Mouse (Mus musculus) embryonic facial prominence, embryonic 15.5 days (tissue): ENCODE measurements at regions not wholly inside any gene's neighbourhood (a gene's known extent, or its start where the extent isn't known, plus 50 kb on each side); places are given as distances from the start of the nearest gene placed in this dataset.
"Not testable (repeated sequence)": the region's sequence is repeated elsewhere in the genome, so short reads cannot be mapped to it uniquely, and the experiment has no call there.

Experiments used
- ATAC-seq: fragments of 200-750 bp; cut with Nextera tagmentation; 2 replicates; pipeline ENCODE4 v1.8.0; 2017; ENCODE audit warnings: low read depth, moderate TSS enrichment; ENCODE audit not compliant: insufficient number of reproducible peaks, low FRiP score, low TSS enrichment
- H3K27ac ChIP-seq: fragments of 300-500 bp; sonication (generic); replicated peaks from 2 replicates; pipeline ENCODE4 v1.5.1; 2015; ENCODE audit warnings: mild to moderate bottlenecking, inconsistent platforms
- H3K27me3 ChIP-seq: fragments of 300-500 bp; sonication (generic); 2 replicates; pipeline ENCODE4 v1.6.1; 2015; ENCODE audit warnings: inconsistent platforms
- H3K36me3 ChIP-seq: fragments of 300-500 bp; sonication (generic); 2 replicates; pipeline ENCODE4 v1.6.1; 2015; ENCODE audit warnings: mild to moderate bottlenecking, inconsistent platforms
- H3K4me1 ChIP-seq: fragments of 300-500 bp; sonication (generic); 2 replicates; pipeline ENCODE4 v1.6.1; 2015; ENCODE audit warnings: inconsistent platforms
- H3K4me2 ChIP-seq: fragments of 300-500 bp; sonication (generic); replicated peaks from 2 replicates; pipeline ENCODE4 v1.6.1; 2015; ENCODE audit warnings: mild to moderate bottlenecking, inconsistent platforms
- H3K4me3 ChIP-seq: fragments of 300-500 bp; sonication (generic); replicated peaks from 2 replicates; pipeline ENCODE4 v1.5.1; 2015; ENCODE audit warnings: mild to moderate bottlenecking, inconsistent platforms
- H3K9ac ChIP-seq: fragments of 300-500 bp; sonication (generic); 2 replicates; pipeline ENCODE4 v1.6.1; 2015; ENCODE audit warnings: inconsistent platforms
- H3K9me3 ChIP-seq: fragments of 300-500 bp; sonication (generic); replicated peaks from 2 replicates; pipeline ENCODE4 v1.6.1; 2016; ENCODE audit warnings: inconsistent platforms
- WGBS: fragments of 180-500 bp; shearing (Covaris S2); methylation state at CpG from one replicate; pipeline ENCODE4 v1.1.7; 2015; 5-methylcytosine and 5-hydroxymethylcytosine counted together

- 93% methylated on average over 3 of the region's 3 CpGs for WGBS
- ATAC-seq, result no peak
These were observed 354.0 kb upstream of the B3galt2 start for GRCm38 (mm10) chr1:143286274-143286967.

GRCm38 (mm10) chr1:143287448-143287847 lies 353.0 kb upstream of the B3galt2 start:
- Histone ChIP-seq H3K4me1 (no peaks in the 10 kb centered on the region), H3K4me3 (no peak overlapping the region), H3K4me2 (no peak overlapping the region), H3K27me3 (no peaks in the 10 kb centered on the region), H3K36me3 (no peaks in the 10 kb centered on the region), H3K9ac (no peak overlapping the region), H3K27ac (no peak overlapping the region), H3K9me3 (no peaks in the 10 kb centered on the region)
- WGBS, result 71% methylated on average over 2 of the region's 2 CpGs
- ATAC-seq, result no peak

More at GRCm38 (mm10) chr1:143286274-143286967, 354.0 kb upstream of the B3galt2 start:
- H3K36me3 ChIP-seq, result no peaks in the 10 kb centered on the region
- H3K4me3 ChIP-seq, result no peak overlapping the region
- H3K9me3 ChIP-seq, result no peaks in the 10 kb centered on the region
- no peak overlapping the region for H3K9ac ChIP-seq
- H3K4me1 ChIP-seq, result no peaks in the 10 kb centered on the region
- H3K27ac ChIP-seq, result no peak overlapping the region
- H3K27me3 ChIP-seq, result no peaks in the 10 kb centered on the region
- H3K4me2 ChIP-seq, result no peak overlapping the region

GRCm38 (mm10) chr1:143296555-143296954 lies 343.9 kb upstream of the B3galt2 start:
- Histone ChIP-seq H3K4me1 (no peaks in the 10 kb centered on the region), H3K9ac (no peak overlapping the region), H3K9me3 (no peaks in the 10 kb centered on the region), H3K36me3 (no peaks in the 10 kb centered on the region), H3K27ac (no peak overlapping the region), H3K27me3 (no peaks in the 10 kb centered on the region), H3K4me3 (no peak overlapping the region), H3K4me2 (no peak overlapping the region)
- WGBS, result 53% methylated on average over 5 of the region's 5 CpGs
- ATAC-seq, result no peak

GRCm38 (mm10) chr1:143307379-143307778 lies 333.1 kb upstream of the B3galt2 start:
- no peak overlapping the region for H3K4me3 ChIP-seq
- H3K36me3 ChIP-seq, result no peaks in the 10 kb centered on the region
- H3K27ac ChIP-seq, result no peak overlapping the region
- H3K4me2 ChIP-seq, result no peak overlapping the region
- ATAC-seq, result no peak
- H3K27me3 ChIP-seq, result no peaks in the 10 kb centered on the region
- H3K9ac ChIP-seq, result no peak overlapping the region
- H3K9me3 ChIP-seq, result no peaks in the 10 kb centered on the region
- WGBS, result 72% methylated on average over 3 of the region's 3 CpGs
- H3K4me1 ChIP-seq, result no peaks in the 10 kb centered on the region

- Histone ChIP-seq H3K4me2 (no peak overlapping the region), H3K27me3 (no peaks in the 10 kb centered on the region), H3K4me1 (no peaks in the 10 kb centered on the region), H3K27ac (no peak overlapping the region), H3K36me3 (no peaks in the 10 kb centered on the region), H3K9me3 (no peaks in the 10 kb centered on the region), H3K9ac (no peak overlapping the region), H3K4me3 (no peak overlapping the region)
- 84% methylated on average over 12 of the region's 12 CpGs for WGBS
- ATAC-seq, result no peak
These were observed 322.1 kb upstream of the B3galt2 start for GRCm38 (mm10) chr1:143318381-143318780.

- no peak overlapping the region for H3K27ac ChIP-seq
- WGBS, result 89% methylated on average over 7 of the region's 7 CpGs
These were observed 320.9 kb upstream of the B3galt2 start for GRCm38 (mm10) chr1:143319568-143319967.

GRCm38 (mm10) chr1:143351388-143351787 lies 289.1 kb upstream of the B3galt2 start:
- Histone ChIP-seq H3K27ac (no peak overlapping the region), H3K4me3 (no peak overlapping the region), H3K9ac (no peak overlapping the region), H3K9me3 (no peaks in the 10 kb centered on the region), H3K4me1 (no peaks in the 10 kb centered on the region), H3K4me2 (no peak overlapping the region), H3K27me3 (no peaks in the 10 kb centered on the region), H3K36me3 (no peaks in the 10 kb centered on the region)
- no peak for ATAC-seq
- 55% methylated on average over 1 of the region's 1 CpGs for WGBS

More at GRCm38 (mm10) chr1:143319568-143319967, 320.9 kb upstream of the B3galt2 start:
- Histone ChIP-seq H3K9ac (no peak overlapping the region), H3K36me3 (no peaks in the 10 kb centered on the region), H3K27me3 (no peaks in the 10 kb centered on the region), H3K4me1 (no peaks in the 10 kb centered on the region), H3K4me2 (no peak overlapping the region), H3K4me3 (no peak overlapping the region), H3K9me3 (no peaks in the 10 kb centered on the region)
- no peak for ATAC-seq

- not testable (repeated sequence) for H3K36me3 ChIP-seq, H3K4me1 ChIP-seq, H3K9me3 ChIP-seq, H3K27ac ChIP-seq, H3K9ac ChIP-seq, H3K27me3 ChIP-seq, H3K4me2 ChIP-seq, ATAC-seq, H3K4me3 ChIP-seq
These were observed 280.2 kb upstream of the B3galt2 start for GRCm38 (mm10) chr1:143360256-143360655.

GRCm38 (mm10) chr1:143391851-143392250 lies 248.6 kb upstream of the B3galt2 start:
- H3K4me1 ChIP-seq, result no peaks in the 10 kb centered on the region
- H3K27ac ChIP-seq, result no peak overlapping the region
- no peak for ATAC-seq
- H3K4me3 ChIP-seq, result no peak overlapping the region
- no peak overlapping the region for H3K4me2 ChIP-seq
- no peak overlapping the region for H3K9ac ChIP-seq
- WGBS, result 49% methylated on average over 4 of the region's 4 CpGs
- no peaks in the 10 kb centered on the region for H3K27me3 ChIP-seq
- H3K9me3 ChIP-seq, result no peaks in the 10 kb centered on the region
- H3K36me3 ChIP-seq, result no peaks in the 10 kb centered on the region
